Mouse (Mus musculus) cerebellum, adult 2 months (tissue): ENCODE measurements around the gene Ulk1.

ENCODE experiments used
- CTCF ChIP-seq: fragments of 200-500 bp; IDR thresholded peaks from 2 replicates; pipeline ENCODE4 v1.5.1; 2011; ENCODE audit warnings: low read depth, mild to moderate bottlenecking, control low read depth, low read length, moderate library complexity, borderline replicate concordance; ENCODE audit not compliant: insufficient read depth
- POLR2A ChIP-seq: fragments of 200-500 bp; IDR thresholded peaks from 2 replicates; pipeline ENCODE4 v1.6.1; 2011; ENCODE audit warnings: low read length, control low read depth, borderline replicate concordance; ENCODE audit not compliant: insufficient read depth

DNA sequence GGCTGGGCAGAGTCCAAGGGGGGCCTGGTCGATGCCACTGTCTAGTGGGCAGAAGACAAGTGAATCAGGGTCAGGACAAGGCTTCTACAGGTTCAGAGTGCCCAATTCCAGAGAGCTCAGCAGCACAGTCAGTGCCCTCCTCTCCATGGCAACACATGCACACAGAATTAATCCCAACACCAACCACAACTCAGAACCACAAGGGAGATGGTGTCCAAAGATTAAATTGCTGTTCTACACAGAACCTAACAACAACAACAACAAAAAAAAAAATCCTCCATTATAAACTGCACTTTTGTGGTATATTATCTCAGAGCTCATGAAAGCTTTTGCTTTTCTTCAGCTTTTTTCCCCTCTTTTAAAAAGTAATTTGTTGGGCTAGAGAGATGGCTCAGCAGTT lies 74.3 kb downstream of the Ulk1 start:
- TF ChIP-seq CTCF (no peak), POLR2A (no peak)
